Mouse (Mus musculus): ENCODE data around the gene Abcc2. TPM values are rescaled to one million over a fixed set of nuclear protein-coding genes. Genes with fewer than 3 reads are reported as not detected.

The Abcc2 gene
- polyA plus RNA-seq (2015; fragmentation: Nextera tagmentation; extraction: Ambion mirVana): 0.06 and 0.15 TPM in 2 replicates

- Histone ChIP-seq H3K36me3 (no peaks in the 10 kb centered on the region), H3K9me3 (replicated peaks) (no peaks in the 10 kb centered on the region), H3K9ac (replicated peaks) (no peak within 1 kb of the TSS), H3K4me1 (no peaks in the 10 kb centered on the region), H3K27ac (replicated peaks) (no peak within 1 kb of the TSS), H3K27me3 (replicated peaks) (no peaks in the 10 kb centered on the region), H3K4me3 (replicated peaks) (no peak within 1 kb of the TSS), H3K4me2 (no peak within 1 kb of the TSS)
- WGBS: 87% methylated on average over 3 of the region's 3 CpGs
- ATAC-seq (ENCODE audit: low FRiP score): no peak
Observed at GRCm38 (mm10) chr19:43781980-43782379, at the start of gene Abcc2. TSS of gene Abcc2 (plus strand) at chr19:43782192.

DNA sequence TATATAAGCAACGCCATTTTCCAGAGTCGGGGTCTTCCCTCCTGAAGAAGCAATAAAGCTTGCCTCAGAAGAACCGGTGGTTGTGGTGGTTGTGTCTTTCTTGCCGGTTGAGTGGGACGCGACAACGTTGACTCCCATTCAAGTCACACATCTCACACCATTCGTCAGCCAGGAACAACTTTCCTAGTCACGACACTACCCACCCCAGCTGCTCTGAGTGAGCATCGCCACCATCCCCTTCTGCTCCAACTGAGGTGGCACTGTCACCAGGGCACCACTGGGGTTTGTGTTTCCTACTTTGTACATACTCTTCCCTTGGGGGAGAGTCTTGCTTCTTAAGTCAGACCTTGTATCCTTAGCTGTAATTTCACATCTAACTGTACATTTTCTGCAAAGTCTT is 43.6 kb upstream of the Abcc2 start:
- no peaks in the 10 kb centered on the region for H3K27me3 ChIP-seq (replicated peaks)
- H3K36me3 ChIP-seq: peaks cover 82% of the 10 kb centered on the region
- no peak for ATAC-seq (ENCODE audit: low FRiP score)
- H3K4me3 ChIP-seq (replicated peaks): no peak overlapping the region
- no peaks in the 10 kb centered on the region for H3K4me1 ChIP-seq
- H3K9ac ChIP-seq (replicated peaks): no peak overlapping the region
- no peak overlapping the region for H3K27ac ChIP-seq (replicated peaks)
- H3K9me3 ChIP-seq (replicated peaks): no peaks in the 10 kb centered on the region
- 94% methylated on average over 10 of the region's 10 CpGs for WGBS
- H3K4me2 ChIP-seq: no peak overlapping the region

- Histone ChIP-seq H3K9ac (replicated peaks) (no peak overlapping the region), H3K4me2 (no peak overlapping the region), H3K27ac (replicated peaks) (no peak overlapping the region), H3K27me3 (replicated peaks) (no peaks in the 10 kb centered on the region), H3K9me3 (replicated peaks) (no peaks in the 10 kb centered on the region), H3K36me3 (peaks cover 85% of the 10 kb centered on the region), H3K4me3 (replicated peaks) (no peak overlapping the region), H3K4me1 (no peaks in the 10 kb centered on the region)
- 97% methylated on average over 7 of the region's 7 CpGs for WGBS
- no peak for ATAC-seq (ENCODE audit: low FRiP score)
Observed at GRCm38 (mm10) chr19:43743401-43743800, 38.6 kb upstream of the Abcc2 start.

DNA sequence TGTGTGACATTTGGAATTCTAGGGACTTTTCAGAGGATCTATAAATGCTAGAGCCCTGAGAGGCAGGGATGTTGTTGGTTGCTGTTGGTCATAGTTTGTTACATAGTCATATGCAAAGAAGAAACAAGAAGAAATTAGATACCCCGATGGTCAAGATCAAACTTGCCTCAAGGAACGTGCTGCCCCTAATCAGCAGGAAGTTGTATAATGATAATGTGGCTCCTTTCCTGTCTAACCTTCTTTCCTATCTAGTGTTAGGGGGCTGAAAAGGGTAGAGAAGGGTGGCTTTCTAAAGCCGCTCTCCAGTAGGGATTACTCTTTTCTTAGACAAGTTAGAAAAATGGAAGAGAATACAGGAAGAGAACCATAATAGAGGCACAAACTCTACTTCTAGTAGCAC is 36.3 kb upstream of the Abcc2 start:
- Histone ChIP-seq H3K36me3 (peaks cover 79% of the 10 kb centered on the region), H3K4me2 (no peak overlapping the region), H3K27ac (replicated peaks) (no peak overlapping the region), H3K27me3 (replicated peaks) (no peaks in the 10 kb centered on the region), H3K4me3 (replicated peaks) (no peak overlapping the region), H3K4me1 (no peaks in the 10 kb centered on the region), H3K9me3 (replicated peaks) (no peaks in the 10 kb centered on the region), H3K9ac (replicated peaks) (no peak overlapping the region)
- WGBS: 95% methylated on average over 3 of the region's 3 CpGs
- ATAC-seq (ENCODE audit: low FRiP score): no peak

DNA sequence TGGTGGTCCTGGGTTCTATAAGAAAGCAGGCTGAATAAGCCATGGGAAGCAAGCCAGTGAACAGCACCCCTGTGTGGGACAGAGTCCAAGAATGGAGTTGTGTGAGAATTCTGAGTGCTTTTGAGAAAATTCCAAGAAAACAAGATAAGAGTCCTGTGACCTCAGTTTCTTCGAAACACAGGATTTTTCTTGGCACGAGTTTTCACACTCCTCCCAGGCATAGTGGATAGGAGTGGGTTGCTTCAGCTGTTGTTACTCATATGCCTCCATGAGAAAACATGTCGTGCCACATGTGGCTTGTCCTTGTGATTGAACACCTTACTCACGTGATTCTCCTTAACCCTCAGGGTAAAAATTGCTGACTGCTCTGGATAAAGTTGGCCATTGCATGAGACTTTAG is 34.1 kb upstream of the Abcc2 start:
- 97% methylated on average over 4 of the region's 4 CpGs for WGBS
- peaks cover 12% of the 10 kb centered on the region for H3K4me1 ChIP-seq
- no peak overlapping the region for H3K27ac ChIP-seq (replicated peaks)
- no peaks in the 10 kb centered on the region for H3K9me3 ChIP-seq (replicated peaks)
- ATAC-seq (ENCODE audit: low FRiP score): no peak
- H3K9ac ChIP-seq (replicated peaks): no peak overlapping the region
- H3K4me2 ChIP-seq: no peak overlapping the region
- H3K36me3 ChIP-seq: peaks cover 64% of the 10 kb centered on the region
- H3K27me3 ChIP-seq (replicated peaks): no peaks in the 10 kb centered on the region
- H3K4me3 ChIP-seq (replicated peaks): no peak overlapping the region

GRCm38 (mm10) chr19:43750008-43750407 is 32.0 kb upstream of the Abcc2 start:
- H3K4me1 ChIP-seq: peaks cover 19% of the 10 kb centered on the region
- no peak overlapping the region for H3K4me2 ChIP-seq
- 95% methylated on average over 2 of the region's 2 CpGs for WGBS
- no peak for ATAC-seq (ENCODE audit: low FRiP score)
- no peak overlapping the region for H3K9ac ChIP-seq (replicated peaks)
- H3K9me3 ChIP-seq (replicated peaks): no peaks in the 10 kb centered on the region
- no peak overlapping the region for H3K27ac ChIP-seq (replicated peaks)
- H3K27me3 ChIP-seq (replicated peaks): no peaks in the 10 kb centered on the region
- no peak overlapping the region for H3K4me3 ChIP-seq (replicated peaks)
- peaks cover 47% of the 10 kb centered on the region for H3K36me3 ChIP-seq

DNA sequence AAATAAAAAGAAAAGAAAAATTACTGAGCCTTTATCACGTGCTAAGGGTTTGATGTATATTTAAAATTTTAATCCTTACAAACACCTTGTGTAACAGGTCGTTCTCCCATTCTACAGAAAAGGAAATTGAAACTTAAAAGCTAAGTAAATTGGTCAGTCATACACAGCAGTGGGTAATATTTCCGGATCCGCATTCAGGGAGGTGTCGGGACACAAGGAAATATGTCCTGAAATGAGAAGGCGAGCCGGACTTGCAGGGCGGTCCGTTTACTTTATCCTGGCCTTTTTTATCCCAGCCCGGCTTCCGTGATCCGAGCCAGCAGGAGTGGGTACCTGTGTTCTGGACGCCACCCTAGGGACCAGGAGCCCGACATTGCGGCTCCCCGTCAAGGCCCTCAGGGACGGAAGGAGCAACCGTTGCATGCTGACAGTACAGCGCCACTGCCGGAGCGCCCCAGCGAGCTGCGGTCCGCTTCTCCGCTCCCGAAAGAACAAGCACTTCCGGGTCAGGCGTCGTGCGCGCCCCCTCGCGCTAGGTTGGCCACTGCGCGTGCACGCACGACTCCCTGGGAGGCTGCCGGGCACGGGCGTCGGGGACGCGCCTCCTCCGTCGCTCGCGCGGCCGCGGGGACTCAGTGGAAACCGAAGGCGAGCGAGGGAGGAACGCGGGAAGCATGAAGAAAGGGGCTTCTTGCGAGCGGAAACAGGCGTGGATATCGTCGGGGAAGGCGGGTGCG is 29.3 kb upstream of the Abcc2 start, which contains the start of the genes Cutc and Cox15:
TSS of gene Cutc (plus strand) at position 508 of the 737 bp plus-strand sequence.
TSS of gene Cox15 (minus strand) at position 512 of the 737 bp plus-strand sequence.
- peak within 1 kb of the TSS; percentile 97 for H3K27ac ChIP-seq (replicated peaks)
- peak within 1 kb of the TSS; percentile 83 for H3K9ac ChIP-seq (replicated peaks)
- no peaks in the 10 kb centered on the region for H3K27me3 ChIP-seq (replicated peaks)
- ATAC-seq (ENCODE audit: low FRiP score): peak; percentile 95
- WGBS: under 1% methylated on average over 62 of the region's 62 CpGs
- peaks cover 19% of the 10 kb centered on the region for H3K4me1 ChIP-seq
- H3K4me3 ChIP-seq (replicated peaks): peak within 1 kb of the TSS; percentile 81
- no peaks in the 10 kb centered on the region for H3K9me3 ChIP-seq (replicated peaks)
- peak within 1 kb of the TSS; percentile 70 for H3K4me2 ChIP-seq
- peaks cover 22% of the 10 kb centered on the region for H3K36me3 ChIP-seq

GRCm38 (mm10) chr19:43753226-43753835 is 28.7 kb upstream of the Abcc2 start:
- peak overlapping the region; percentile 83 for H3K9ac ChIP-seq (replicated peaks)
- peaks cover 16% of the 10 kb centered on the region for H3K36me3 ChIP-seq
- H3K4me3 ChIP-seq (replicated peaks): peak overlapping the region; percentile 81
- peak overlapping the region; percentile 70 for H3K4me2 ChIP-seq
- peak overlapping the region; percentile 97 for H3K27ac ChIP-seq (replicated peaks)
- H3K27me3 ChIP-seq (replicated peaks): no peaks in the 10 kb centered on the region
- no peaks in the 10 kb centered on the region for H3K9me3 ChIP-seq (replicated peaks)
- 1% methylated on average over 23 of the region's 24 CpGs for WGBS
- peak; percentile 89 for ATAC-seq (ENCODE audit: low FRiP score)
- peaks cover 19% of the 10 kb centered on the region for H3K4me1 ChIP-seq

DNA sequence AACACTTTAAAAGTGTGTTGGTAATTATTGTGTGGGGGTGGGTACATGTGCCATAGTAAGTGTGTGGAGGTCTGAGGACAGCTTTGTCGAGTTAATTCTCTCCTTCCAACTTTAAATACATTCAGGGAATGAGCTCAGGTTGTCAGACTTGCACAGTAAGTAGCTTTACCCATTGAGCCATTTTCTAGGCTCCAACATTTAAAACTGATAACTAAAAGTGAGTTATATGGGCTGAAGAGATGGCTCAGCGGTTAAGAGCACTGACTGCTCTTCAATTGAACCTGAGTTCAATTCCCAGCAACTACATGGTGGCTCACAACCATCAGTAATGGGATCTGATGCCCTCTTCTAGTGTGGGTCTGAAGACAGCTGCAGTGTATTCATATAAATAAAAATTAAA is 27.8 kb upstream of the Abcc2 start:
- no peaks in the 10 kb centered on the region for H3K27me3 ChIP-seq (replicated peaks)
- H3K36me3 ChIP-seq: peaks cover 7% of the 10 kb centered on the region; the same call in 1 of the 2 replicates
- H3K4me1 ChIP-seq: peaks cover 19% of the 10 kb centered on the region
- H3K4me2 ChIP-seq: no peak overlapping the region
- 73% methylated on average over 2 of the region's 2 CpGs for WGBS
- no peak overlapping the region for H3K4me3 ChIP-seq (replicated peaks)
- no peak for ATAC-seq (ENCODE audit: low FRiP score)
- no peak overlapping the region for H3K9ac ChIP-seq (replicated peaks)
- no peak overlapping the region for H3K27ac ChIP-seq (replicated peaks)
- no peaks in the 10 kb centered on the region for H3K9me3 ChIP-seq (replicated peaks)

GRCm38 (mm10) chr19:43754872-43755271 is 27.1 kb upstream of the Abcc2 start:
- H3K4me2 ChIP-seq: no peak overlapping the region
- peaks cover 19% of the 10 kb centered on the region for H3K4me1 ChIP-seq
- no peaks in the 10 kb centered on the region for H3K9me3 ChIP-seq (replicated peaks)
- 80% methylated on average over 2 of the region's 2 CpGs for WGBS
- no peaks in the 10 kb centered on the region for H3K27me3 ChIP-seq (replicated peaks)
- H3K27ac ChIP-seq (replicated peaks): no peak overlapping the region
- no peak overlapping the region for H3K9ac ChIP-seq (replicated peaks)
- no peak overlapping the region for H3K4me3 ChIP-seq (replicated peaks)
- ATAC-seq (ENCODE audit: low FRiP score): no peak
- 0 out of 2 replicates have a peak, but pooled peaks cover 5% of the 10 kb centered on the region for H3K36me3 ChIP-seq

- ATAC-seq (ENCODE audit: low FRiP score): no peak
- Histone ChIP-seq H3K4me2 (no peak overlapping the region), H3K4me3 (replicated peaks) (no peak overlapping the region)
Observed at GRCm38 (mm10) chr19:43760504-43760903, 21.5 kb upstream of the Abcc2 start.

More at GRCm38 (mm10) chr19:43760504-43760903, 21.5 kb upstream of the Abcc2 start:
- WGBS: 23% methylated on average over 6 of the region's 6 CpGs
- Histone ChIP-seq H3K4me1 (no peaks in the 10 kb centered on the region), H3K9me3 (replicated peaks) (no peaks in the 10 kb centered on the region), H3K36me3 (no peaks in the 10 kb centered on the region), H3K27me3 (replicated peaks) (no peaks in the 10 kb centered on the region), H3K9ac (replicated peaks) (no peak overlapping the region), H3K27ac (replicated peaks) (no peak overlapping the region)

Measured in neural tube, embryonic 15.5 days (tissue).